Mouse (Mus musculus) effector memory CD4-positive, alpha-beta T cell, adult 7 months (primary cell): ENCODE data around the gene Bpifb5. TPM values are rescaled to one million over a fixed set of nuclear protein-coding genes. Genes with fewer than 3 reads are reported as not detected.

Source experiments
- polyA plus RNA-seq: library from polyadenylated mRNA; unstranded; fragments of 100-300 nt; shearing (Covaris generic); gene quantifications from one replicate; pipeline ENCODE4 v1.2.1, GENCODE M21; 2017

Bpifb5 gene
- polyA plus RNA-seq: 0.30 TPM

DNA sequence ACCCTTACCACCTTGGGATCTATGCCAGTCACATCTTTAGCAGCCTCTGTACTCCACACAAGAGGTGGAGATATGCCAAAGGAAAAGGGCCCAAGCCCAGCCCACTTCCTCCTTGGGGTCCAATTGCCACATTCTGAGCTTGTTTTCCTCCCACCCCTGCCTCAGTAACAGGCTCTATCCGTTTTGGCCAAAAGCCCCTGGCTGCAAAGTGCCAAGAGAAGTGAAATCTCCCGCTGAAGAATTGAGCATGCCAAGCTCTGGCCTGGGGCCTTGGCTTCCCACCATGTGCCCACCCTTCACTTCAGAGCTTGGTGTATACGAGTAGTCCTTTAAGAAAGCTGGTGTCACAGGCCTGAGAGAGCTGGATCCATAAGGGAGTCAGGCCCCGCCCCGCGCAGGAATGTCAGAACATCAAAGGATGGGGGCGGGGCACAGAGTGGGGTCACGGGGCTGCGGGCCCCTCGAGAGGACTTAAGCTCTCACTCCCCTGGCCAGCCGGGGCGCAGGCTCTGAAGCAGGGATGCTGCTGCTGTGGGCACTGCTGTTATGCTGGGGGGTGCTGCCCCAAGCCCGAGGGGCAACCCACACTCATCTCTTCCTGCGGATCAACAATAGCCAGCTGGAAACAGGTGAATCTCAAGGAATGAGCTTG is at the start of gene Bpifb5:
Bpifb5 (plus strand) TSS at position 478 of the 652 bp plus-strand sequence.

GRCm38 (mm10) chr2:154190546-154191258 is 32.8 kb upstream of the Bpifb5 start, which contains the start of gene Bpifb1:
TSS of gene Bpifb1 (plus strand) at chr2:154190818.

GRCm38 (mm10) chr2:154257554-154257953 is 34.0 kb downstream of the Bpifb5 start, which contains the start of gene Bpifb9a:
TSS of gene Bpifb9a (plus strand) at chr2:154257854.

Other genes starting within 250 kb of the Bpifb5 start
- not detected for gene Bpifa6, start 248.8 kb upstream of the Bpifb5 start, polyA plus RNA-seq
- not detected for gene Bpifa2, start 215.5 kb upstream of the Bpifb5 start, polyA plus RNA-seq
- not detected for gene Bpifa3, start 93.4 kb upstream of the Bpifb5 start, polyA plus RNA-seq
- gene Bpifa1, start 80.9 kb upstream of the Bpifb5 start, polyA plus RNA-seq: not detected
- gene Bpifa5, start 61.1 kb upstream of the Bpifb5 start, polyA plus RNA-seq: not detected
- not detected for gene Bpifb1, start 32.9 kb upstream of the Bpifb5 start, polyA plus RNA-seq
- not detected for gene Bpifb9a, start 34.1 kb downstream of the Bpifb5 start, polyA plus RNA-seq
- gene Bpifb9b, start 83.5 kb downstream of the Bpifb5 start, polyA plus RNA-seq: not detected
- 17.9 TPM for gene Cdk5rap1, start 149.3 kb downstream of the Bpifb5 start, polyA plus RNA-seq
- gene Snta1, start 184.4 kb downstream of the Bpifb5 start, polyA plus RNA-seq: not detected
- gene Cbfa2t2, start 212.7 kb downstream of the Bpifb5 start, polyA plus RNA-seq: 22.7 TPM